Mouse (Mus musculus): ENCODE data around the gene Lmod3.

GRCm38 (mm10) chr6:97265240-97265639, 12.7 kb upstream of the Lmod3 start:
- TF ChIP-seq CTCF (IDR thresholded peaks at IDR 0.05; ENCODE audit: low read depth) (no peak), EP300 (IDR thresholded peaks at IDR 0.05; ENCODE audit: low read depth) (no peak)

Data from liver, embryonic 14.5 days (tissue).